Mouse (Mus musculus): ENCODE data around the gene Ube2q1.
"Not testable (repeated sequence)": the region's sequence is repeated elsewhere in the genome, so short reads cannot be mapped to it uniquely, and the experiment has no call there.

Gene Ube2q1

DNA sequence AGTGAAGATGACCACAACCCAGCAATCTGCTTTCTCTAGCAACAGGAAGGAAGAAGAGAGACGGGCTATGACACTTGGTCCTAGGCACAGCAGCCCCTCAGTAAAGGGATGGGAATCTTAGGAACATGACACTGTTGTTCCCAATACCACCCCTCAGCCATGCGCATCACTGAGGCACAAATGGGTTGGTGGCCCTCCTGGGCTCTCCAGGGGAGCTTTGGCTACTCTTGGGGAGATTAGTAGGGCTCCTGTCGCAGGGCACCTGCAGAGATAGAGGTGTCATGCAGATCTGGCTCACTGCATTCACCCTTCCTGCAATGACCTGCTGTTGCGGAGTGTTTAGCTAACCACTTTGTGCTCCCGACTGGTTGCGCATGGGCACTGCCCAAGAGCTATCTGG is 12.9 kb downstream of the Ube2q1 start:
- no peak for DNase-seq (ENCODE audit: low read depth, low spot score)

DNA sequence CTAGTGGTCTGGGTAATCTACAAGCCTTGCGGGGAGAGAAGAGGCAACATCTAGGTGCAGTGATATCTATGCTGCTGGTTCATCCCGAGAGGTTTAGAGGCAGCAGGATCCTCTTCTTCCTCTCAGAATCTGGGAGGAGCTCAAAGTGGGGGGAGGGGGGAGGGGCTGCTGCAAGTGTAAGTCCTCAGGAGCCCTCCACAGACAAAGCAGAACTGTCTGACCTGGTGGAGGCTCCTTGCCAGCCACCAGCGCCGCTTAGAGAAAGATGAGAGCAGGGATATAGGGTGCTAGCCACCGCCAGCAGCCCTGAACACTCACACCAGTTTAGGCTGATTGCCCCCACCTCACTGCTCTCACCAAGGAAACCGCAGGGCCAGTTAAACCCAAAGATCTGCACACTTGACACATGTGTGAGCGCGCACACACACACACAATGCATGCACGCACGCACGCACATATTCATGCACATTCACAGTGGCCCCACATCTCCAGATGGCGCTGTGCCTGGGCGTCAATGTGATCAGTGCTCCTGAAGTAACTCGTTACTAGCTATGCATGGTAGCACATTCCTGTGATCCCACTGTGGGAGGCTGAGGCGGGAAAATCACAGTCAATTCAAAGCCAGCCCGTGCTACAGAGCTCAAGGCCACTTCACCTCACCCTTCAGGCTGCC is 15.4 kb downstream of the Ube2q1 start:
- no peak for DNase-seq (ENCODE audit: low read depth, low spot score)

DNA sequence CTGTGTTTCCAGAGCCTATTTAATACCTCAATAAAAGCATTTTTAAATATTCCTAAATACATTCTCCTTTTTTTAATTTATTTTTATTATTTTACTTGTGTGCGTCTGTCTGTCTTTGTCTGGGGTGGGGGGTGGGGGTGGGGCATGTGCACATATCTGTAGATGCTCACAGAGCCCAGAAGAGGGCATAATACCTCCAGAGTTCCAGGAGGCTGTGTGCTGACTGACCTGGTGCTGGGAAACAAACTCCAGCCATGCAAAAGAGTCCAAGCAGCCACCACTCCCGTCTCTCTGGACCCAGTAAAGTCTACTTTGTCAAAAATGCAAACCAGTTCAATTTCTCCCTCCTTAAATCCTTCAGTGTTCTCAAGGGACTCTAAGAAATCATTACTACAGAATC is 21.2 kb downstream of the Ube2q1 start:
- DNase-seq (ENCODE audit: low read depth, low spot score): no peak

DNA sequence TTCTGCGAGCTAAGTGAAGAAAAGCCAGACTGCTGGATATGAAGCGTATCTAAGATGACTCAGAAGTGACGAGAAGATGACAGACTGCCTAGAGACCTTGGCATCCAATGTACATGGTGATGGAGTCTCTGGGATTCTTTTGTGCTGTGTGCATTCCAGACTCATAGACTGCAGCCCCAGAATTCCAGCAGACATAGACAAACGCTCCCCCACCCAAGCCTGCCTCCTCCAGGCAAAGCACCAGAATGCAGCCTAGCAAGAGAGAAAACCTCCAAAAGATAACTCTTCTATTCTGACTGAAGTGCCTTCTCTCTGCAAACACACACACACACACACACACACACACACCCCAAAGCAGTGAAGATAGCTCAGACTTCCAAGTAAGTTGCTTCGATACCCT is 22.3 kb downstream of the Ube2q1 start:
- no peak for DNase-seq (ENCODE audit: low read depth, low spot score)

DNA sequence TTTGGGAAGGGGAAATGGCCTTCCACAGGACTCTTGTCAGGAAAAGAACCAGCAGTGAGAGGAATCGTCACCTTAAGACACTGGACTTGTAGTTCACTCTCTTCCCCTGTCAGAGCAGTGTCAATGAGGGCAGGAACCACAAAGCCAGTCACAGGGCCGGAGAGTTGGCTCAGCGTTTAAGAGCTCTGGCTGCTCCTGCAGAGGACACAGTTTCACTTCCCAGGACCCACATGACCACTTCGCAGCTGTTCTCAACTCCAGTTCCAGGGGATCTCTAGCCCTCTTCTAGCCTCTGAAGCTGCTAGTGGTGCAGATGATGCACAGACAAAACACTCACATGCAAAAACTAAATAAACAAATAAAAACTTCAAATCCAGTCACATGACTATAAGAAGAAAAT is 22.9 kb downstream of the Ube2q1 start:
- no peak for DNase-seq (ENCODE audit: low read depth, low spot score)

DNA sequence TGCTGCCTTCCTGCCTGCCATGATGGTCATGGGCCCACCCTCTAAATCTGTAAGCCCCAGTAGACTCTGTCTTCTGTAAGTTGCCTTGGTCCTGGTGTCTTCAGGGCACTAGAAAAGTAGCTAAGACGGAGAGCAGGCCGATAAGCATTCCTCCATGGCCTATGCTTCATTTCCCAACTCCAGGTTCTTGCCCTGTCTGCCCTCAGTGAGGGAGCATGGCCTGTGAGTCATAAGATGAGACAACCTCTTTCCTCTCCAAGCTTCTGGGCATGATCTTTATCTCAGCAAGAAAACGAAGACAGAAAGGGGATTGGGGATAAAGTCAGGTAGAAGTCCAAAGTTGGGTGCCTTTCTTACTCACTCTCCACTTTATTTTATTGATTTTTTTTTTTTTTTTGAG is 25.1 kb downstream of the Ube2q1 start:
- DNase-seq (ENCODE audit: low read depth, low spot score): no peak

DNA sequence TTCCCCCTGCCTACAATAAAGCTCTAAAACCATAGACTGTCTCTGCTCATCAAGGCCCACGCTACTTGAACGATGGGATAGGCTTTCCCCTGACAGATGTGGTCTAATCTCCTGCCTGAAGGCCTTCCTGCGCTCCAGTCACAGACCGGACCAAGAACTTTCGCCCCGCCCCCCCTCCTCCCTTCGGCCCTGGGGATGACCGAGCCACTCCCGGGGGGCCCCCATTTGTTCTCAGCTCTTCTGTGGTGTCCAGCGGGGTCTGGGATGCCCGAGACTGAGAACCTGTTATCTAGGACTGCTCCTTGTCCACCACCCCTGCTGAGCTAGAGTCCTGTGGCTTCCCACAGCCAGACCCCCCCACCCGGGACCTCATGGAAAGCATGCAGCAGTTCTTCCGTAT is 26.1 kb downstream of the Ube2q1 start:
- DNase-seq (ENCODE audit: low read depth, low spot score): no peak

DNA sequence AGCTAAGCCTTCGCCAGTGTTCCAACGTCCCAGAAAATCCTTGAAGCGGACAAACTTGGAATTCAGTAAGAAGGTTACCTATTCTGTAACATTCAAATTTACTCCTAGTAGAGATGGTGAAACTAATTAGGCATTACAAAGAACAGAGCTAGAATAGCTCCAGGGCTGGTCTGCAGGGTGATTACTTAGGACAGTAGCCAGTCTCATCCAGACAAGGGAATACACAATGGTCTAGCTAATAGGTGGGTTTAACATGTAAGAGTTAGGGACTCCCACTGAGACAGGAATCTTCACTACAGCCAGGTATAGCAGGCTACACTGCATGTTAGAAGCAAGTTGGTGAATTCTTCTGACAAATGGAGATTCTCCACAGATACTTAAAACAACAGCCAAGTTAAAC is 26.7 kb downstream of the Ube2q1 start:
- DNase-seq (ENCODE audit: low read depth, low spot score): not testable (repeated sequence)

DNA sequence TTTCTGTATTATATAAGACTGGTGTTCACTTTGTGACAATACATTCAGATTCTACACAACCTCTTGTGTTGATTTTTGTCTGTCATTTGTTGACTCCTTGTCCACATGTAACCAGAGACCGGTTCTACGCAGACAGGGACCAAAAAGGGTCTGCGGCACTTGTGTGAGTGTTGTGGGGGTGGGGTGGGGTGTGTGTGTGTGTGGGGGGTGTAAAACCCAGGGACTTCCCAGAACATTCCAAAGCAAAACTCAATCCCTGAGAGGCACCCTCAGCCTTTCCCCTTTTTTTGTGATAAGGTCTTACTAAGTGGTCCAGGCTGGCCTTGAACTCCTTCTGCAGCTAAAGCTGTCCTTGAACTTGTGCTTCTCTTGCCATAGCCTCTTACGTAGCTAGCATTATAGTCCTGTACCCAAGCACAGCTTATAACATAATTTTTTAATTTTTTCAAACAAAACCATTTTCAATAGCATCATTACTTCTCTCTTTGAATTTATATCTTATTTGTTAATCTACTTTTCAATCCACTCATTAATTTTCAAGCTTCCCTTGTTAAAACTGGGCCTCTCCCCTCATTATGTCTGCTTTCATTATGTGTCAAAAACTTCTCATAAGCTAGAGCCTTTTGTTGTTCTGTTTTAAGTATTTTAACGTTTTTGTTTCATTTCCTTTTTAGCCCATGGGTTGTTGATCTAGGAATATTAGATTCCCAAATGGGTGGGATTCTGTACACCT is 27.5 kb downstream of the Ube2q1 start:
- DNase-seq (ENCODE audit: low read depth, low spot score): no peak

DNA sequence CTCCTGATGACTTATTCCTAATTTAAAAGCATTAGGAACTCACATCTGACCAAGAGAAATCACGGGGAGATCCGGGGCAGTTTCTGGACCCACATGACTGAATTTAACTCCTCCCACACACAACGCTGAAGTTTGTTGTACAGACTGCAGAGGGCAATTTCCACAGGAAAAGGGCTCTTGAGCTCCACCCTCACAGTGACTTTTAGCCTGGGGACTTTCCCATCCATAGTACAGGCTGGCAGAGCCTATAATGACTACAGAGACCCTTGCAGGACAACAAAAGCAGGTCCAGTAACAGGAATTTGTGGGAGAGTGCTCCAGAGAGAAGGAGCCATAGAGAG is 28.1 kb downstream of the Ube2q1 start:
- peak; percentile 85 for DNase-seq (ENCODE audit: low read depth, low spot score)

DNA sequence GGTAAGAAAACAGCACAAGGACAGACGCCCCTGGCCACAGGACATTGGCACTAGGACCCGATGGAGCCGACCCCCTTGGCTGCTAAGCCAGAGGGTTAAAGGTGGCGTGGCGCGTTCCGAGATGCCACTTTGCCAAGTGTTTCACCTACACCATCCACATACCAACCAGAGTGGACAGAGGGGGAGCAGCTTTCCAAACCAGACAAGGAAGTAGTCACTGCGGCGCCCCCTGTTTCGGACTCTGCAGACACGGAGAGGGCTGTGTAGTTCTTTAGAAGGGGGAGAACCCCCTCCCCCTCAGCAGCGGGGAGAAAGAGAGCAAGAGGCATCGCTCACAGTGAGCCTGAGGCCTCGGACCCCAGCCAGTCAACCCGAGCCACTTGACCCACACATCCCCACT is 29.5 kb downstream of the Ube2q1 start:
- no peak for DNase-seq (ENCODE audit: low read depth, low spot score)

DNA sequence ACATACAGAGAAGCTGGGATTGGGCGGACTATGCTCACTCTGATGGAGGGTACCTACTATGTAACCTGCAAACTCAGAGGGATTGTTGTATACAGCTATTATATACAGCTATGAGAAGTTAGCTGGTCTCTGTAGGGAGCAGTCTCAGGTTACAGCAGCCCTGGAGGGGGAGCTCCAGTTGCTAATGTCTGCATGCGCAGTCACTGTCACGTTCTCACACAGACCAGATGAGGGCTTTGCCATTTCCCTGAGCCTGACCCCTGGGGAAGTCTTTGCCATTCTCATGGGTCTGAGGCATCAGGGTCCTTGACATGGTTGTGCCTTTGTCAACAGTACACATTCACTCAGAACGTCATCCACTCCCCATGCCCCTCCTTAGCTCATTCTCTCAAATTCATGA is 31.8 kb downstream of the Ube2q1 start:
- no peak for DNase-seq (ENCODE audit: low read depth, low spot score)

DNA sequence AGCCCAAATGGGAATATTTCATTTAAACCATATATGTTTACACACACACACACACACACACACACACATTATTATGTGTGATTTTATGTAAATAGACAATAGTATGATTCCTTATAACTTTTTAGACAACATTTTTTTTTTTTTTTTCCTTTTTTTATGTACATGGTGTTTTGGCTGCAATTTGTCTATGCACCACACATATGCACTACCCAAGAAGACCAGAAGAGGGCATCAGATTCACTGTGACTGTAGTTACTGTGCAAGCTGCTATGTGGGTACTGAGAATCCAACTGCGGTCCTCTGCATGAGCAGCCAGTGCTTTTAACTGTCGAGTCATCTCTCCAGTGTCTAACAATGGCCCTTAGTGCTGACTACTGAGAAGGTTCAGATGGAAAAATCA is 33.3 kb downstream of the Ube2q1 start:
- DNase-seq (ENCODE audit: low read depth, low spot score): peak; percentile 31

DNA sequence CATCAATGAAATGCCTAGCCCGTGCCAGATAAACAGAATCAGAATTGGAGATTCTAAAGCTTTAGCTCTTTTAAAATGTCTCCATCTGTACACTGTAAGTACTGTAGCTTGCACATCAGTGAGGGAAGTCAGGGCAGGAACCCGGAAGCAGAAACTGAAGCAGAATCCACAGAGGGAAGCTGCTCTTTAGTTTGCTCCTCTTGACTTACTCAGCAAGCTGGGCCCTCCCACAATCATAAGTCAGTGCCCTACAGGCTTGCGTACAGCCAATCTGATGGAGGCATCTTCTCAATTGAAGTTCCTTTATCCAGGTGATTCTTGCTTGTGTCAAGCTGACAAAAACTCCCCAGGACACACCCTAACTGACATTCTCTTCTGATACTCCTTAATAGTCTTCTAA is 33.8 kb downstream of the Ube2q1 start:
- no peak for DNase-seq (ENCODE audit: low read depth, low spot score)

DNA sequence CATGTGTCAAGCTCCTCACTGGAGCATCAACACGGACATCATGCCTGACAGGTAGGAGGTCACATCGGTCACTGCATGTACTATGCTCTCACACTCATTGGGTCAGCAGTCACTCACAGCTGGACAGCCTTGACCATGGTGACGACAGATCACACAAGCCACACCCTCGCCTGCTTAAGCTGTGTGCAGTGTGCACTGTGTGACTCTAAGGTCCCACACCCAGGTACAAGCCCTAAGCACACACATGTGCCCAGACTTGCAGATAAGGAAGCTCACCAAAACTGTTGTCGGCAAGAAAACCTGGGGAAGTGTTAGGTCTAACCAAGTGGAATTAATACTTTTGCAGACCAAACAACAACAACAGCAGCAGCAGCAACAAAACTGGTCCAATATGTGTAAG is 34.5 kb downstream of the Ube2q1 start:
- no peak for DNase-seq (ENCODE audit: low read depth, low spot score)

DNA sequence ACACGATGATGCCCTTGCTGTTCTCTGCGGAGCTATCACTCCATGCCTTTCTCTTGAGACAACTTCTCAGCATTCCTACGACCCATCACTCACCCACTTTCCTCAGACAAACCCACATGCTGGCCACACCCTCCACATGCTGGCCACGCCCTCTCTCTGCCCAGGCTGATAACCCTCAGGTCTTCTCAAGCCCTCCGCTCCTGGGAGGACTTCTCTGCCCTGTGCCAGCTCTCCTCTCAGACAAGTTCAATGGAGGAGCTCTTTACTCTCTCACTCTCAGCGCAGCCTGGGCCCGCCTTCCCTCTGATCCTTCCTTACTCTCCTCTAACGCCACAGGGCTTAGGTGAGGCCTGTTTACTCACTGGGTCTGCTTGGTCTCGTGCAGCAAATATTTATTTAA is 35.2 kb downstream of the Ube2q1 start:
- no peak for DNase-seq (ENCODE audit: low read depth, low spot score)

DNA sequence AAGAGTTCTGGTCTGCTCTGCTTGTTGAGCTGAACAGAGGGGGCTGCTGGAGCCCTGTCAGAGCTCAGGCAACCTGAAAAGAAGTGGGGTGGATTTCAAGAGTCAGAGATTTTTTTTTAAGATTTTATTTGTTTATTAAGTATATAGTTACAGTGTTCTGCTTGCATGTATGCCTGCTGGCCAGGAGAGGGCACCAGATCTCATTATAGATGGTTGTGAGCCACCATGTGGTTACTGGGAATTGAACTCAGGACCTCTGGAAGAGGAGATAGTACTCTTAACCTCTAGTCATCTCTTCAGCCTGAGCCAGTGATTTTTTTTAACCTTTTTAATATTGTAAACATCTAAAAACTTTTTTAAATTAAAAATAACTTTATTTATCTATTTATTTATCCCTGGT is 37.4 kb downstream of the Ube2q1 start:
- peak; percentile 21 for DNase-seq (ENCODE audit: low read depth, low spot score)

DNA sequence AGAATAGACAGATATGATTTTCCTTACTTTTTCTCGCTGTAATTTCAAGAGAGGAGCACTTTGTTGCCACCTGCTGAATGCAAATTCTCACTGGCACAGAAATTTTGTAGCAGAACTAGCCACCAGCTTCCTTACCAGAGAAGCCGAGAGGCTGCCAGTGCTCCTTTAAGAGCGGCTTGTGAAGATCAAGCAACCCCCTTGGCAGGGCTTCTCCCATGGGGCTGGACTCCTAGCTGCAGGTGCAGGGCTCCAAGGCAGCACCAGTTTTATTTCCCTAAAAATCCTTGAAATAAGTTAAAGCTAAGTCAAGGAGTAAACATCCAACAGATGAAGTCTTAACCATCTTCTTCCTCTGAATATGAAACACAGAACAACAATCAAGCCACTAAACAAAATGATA is 38.8 kb downstream of the Ube2q1 start:
- no peak for DNase-seq (ENCODE audit: low read depth, low spot score)

DNA sequence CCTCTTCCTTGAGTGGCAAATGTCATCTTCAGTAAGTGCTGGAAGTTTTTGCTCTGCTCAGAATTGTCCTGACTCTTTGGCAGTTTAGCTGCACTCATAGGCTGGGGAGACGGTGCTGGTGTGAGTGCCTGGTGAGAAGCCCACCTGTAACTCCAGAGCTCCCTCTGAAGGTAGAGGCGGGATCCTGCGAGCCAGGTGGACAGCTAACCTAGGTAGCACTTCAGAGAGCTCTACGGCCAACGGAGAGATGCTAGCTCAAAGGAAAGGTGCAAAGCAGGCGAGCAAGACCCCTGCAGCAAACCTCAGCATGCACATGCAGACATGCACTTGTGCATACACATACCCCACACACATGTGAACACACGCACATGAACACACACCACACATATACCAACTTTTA is 40.6 kb downstream of the Ube2q1 start:
- DNase-seq (ENCODE audit: low read depth, low spot score): no peak

DNA sequence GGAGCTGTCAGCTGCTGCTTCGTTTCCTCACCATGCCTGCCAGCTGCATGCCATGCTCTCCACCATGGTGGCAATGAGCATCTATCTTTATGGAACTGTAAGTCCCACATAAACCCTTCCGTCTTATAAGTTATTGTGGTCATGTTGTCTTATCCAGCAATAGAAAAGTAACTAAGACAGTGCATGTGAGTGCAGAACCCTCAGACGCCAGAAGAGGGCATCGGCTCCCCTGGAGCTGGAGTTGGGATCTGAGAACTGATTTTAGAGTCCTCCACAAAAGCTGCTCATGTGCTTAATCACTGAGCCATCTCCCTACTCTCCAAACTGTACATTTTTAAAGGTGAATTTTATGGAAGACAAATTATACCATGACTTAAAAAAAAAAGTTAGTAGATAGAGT is 43.6 kb downstream of the Ube2q1 start:
- DNase-seq (ENCODE audit: low read depth, low spot score): peak; percentile 49

DNA sequence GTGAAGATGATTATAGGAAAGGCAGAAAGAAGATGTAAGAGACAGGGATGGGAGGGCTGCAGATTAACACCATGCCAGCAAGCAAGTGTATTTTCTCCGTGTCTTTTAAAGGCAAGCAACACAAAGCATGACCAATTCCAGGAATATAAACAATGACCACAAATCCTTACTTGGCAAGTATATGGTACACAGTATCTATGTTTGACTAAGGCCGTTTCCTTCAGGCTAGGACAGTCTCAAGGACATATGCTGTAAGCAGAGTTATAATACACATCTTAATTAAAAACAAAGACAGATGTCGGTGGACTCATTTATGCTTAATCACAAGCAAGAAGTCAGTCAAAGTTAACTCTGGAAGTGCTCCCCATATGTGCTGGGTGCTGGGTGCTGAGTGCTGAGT is 45.2 kb downstream of the Ube2q1 start:
- no peak for DNase-seq (ENCODE audit: low read depth, low spot score)

DNA sequence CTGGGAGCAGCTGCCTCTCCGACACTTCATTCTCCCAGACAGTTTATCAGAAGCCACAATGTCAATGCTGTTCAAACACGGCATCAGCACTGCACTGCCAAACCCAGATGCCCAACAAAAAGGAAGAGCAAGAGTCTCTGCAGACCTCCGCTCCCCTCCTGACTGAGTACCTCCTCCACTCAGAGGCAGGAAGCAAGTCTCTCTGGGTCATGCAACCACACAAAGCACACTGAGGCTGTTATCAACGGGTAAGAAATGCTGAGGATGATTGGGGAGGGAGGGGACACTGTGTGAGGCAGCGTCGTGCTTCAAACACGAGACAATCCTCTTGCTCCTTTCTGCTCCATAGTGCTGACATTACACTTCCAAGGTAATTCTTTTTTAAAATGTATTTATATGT is 46.5 kb downstream of the Ube2q1 start:
- DNase-seq (ENCODE audit: low read depth, low spot score): peak; percentile 53

DNA sequence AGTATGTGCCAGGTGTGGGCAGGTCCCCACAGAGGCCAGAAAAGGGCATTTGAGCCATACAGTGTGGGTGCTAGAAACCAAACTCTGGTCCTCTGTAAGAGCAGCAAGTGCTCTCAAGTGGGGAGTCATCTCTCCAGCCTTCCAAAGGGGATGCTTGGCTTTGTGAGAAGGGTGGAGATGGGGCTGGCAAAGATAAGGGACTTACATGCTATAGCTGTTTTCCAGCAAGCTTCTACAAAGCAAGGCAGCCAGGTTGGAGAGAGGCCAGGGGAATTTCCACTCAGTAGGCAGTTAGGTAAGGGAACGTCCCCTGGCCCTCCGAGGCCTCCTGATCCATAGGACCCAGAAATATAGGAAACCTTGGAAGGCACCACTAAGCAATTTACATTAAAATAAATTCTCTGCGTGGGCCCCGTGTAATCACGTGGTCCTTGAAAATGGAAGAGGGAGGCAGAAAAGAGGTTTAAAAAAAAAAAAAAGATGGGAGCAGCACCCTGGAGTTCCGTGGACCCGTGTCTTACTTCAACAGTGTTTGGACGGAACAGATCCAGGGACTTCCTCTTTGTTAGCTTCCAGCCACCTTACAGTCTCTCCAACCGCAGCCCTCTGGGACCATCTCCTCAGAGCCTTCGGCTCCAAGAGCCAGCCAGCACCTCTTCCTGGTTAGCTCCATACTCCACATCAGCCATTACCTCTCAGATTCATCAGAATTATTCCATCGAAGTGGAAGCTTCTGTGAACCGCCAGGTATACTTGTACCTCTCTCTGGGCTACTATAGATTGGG is 47.1 kb downstream of the Ube2q1 start:
- no peak for DNase-seq (ENCODE audit: low read depth, low spot score)
